Mouse (Mus musculus) intestine, embryonic 14.5 days (tissue): ENCODE measurements at regions not wholly inside any gene's neighbourhood (a gene's known extent, or its start where the extent isn't known, plus 50 kb on each side); places are given as distances from the start of the nearest gene placed in this dataset.

ENCODE experiments used
- ATAC-seq: fragments of 200-750 bp; cut with Nextera tagmentation; replicated peaks from 2 replicates; pipeline ENCODE4 v1.8.0; 2017; ENCODE audit warnings: low read depth, moderate number of reproducible peaks, moderate TSS enrichment, moderate library complexity; ENCODE audit not compliant: low FRiP score, low TSS enrichment
- DNase-seq: peaks from one replicate; pipeline ENCODE4 v3.0.0-alpha.2; 2018; ENCODE audit warnings: low spot score
- H3K27ac ChIP-seq: fragments of 300-500 bp; sonication (generic); 2 replicates; pipeline ENCODE4 v1.5.1; 2014; ENCODE audit warnings: low read depth, mild to moderate bottlenecking, control low read depth
- H3K27me3 ChIP-seq: fragments of 300-500 bp; sonication (generic); replicated peaks from 2 replicates; pipeline ENCODE4 v1.6.1; 2014; ENCODE audit warnings: low read length, control low read depth; ENCODE audit not compliant: control insufficient read depth, insufficient read depth
- H3K36me3 ChIP-seq: fragments of 300-500 bp; sonication (generic); 2 replicates; pipeline ENCODE4 v1.6.1; 2014; ENCODE audit warnings: low read length, control low read depth; ENCODE audit not compliant: control insufficient read depth, insufficient read depth
- H3K4me1 ChIP-seq: fragments of 300-500 bp; sonication (generic); replicated peaks from 2 replicates; pipeline ENCODE4 v1.6.1; 2014; ENCODE audit warnings: low read length, control low read depth, mixed read lengths; ENCODE audit not compliant: control insufficient read depth, insufficient read depth
- H3K4me2 ChIP-seq: fragments of 300-500 bp; sonication (generic); 2 replicates; pipeline ENCODE4 v1.6.1; 2014; ENCODE audit warnings: low read length
- H3K4me3 ChIP-seq: fragments of 300-500 bp; sonication (generic); 2 replicates; pipeline ENCODE4 v1.5.1; 2014; ENCODE audit warnings: low read depth, low read length, control low read depth, mixed read lengths
- H3K9ac ChIP-seq: fragments of 300-500 bp; sonication (generic); 2 replicates; pipeline ENCODE4 v1.6.1; 2014; ENCODE audit warnings: mild to moderate bottlenecking, low read length
- H3K9me3 ChIP-seq: fragments of 300-500 bp; sonication (generic); 2 replicates; pipeline ENCODE4 v1.6.1; 2016; ENCODE audit warnings: low read length, control low read depth; ENCODE audit not compliant: control insufficient read depth
- WGBS: fragments of 180-500 bp; shearing (Covaris S2); extraction: QIAGEN DNeasy Blood & Tissue Kit; methylation state at CpG from one replicate; pipeline ENCODE4 v1.1.7; 2014; 5-methylcytosine and 5-hydroxymethylcytosine counted together

GRCm38 (mm10) chr12:13009470-13009869, 67.8 kb upstream of the Mycn start:
- H3K27me3 ChIP-seq: no peaks in the 10 kb centered on the region

GRCm38 (mm10) chr12:13002703-13003102, 61.0 kb upstream of the Mycn start:
- no peak overlapping the region for H3K4me2 ChIP-seq
- ATAC-seq: no peak
- WGBS: 80% methylated on average over 3 of the region's 3 CpGs
- no peak overlapping the region for H3K9ac ChIP-seq
- H3K9me3 ChIP-seq: no peaks in the 10 kb centered on the region
- no peaks in the 10 kb centered on the region for H3K36me3 ChIP-seq
- H3K4me3 ChIP-seq: no peak overlapping the region
- no peak for DNase-seq
- no peaks in the 10 kb centered on the region for H3K4me1 ChIP-seq
- H3K27me3 ChIP-seq: no peaks in the 10 kb centered on the region
- no peak overlapping the region for H3K27ac ChIP-seq

More at GRCm38 (mm10) chr12:13009470-13009869, 67.8 kb upstream of the Mycn start:
- Histone ChIP-seq H3K9me3 (no peaks in the 10 kb centered on the region), H3K9ac (no peak overlapping the region), H3K4me2 (no peak overlapping the region), H3K4me1 (no peaks in the 10 kb centered on the region), H3K27ac (no peak overlapping the region), H3K4me3 (no peak overlapping the region), H3K36me3 (no peaks in the 10 kb centered on the region)
- DNase-seq: no peak
- ATAC-seq: no peak
- 37% methylated on average over 2 of the region's 2 CpGs for WGBS

- no peak overlapping the region for H3K9ac ChIP-seq
- ATAC-seq (no peak), DNase-seq (no peak)
- H3K4me2 ChIP-seq: no peak overlapping the region
- H3K4me1 ChIP-seq: no peaks in the 10 kb centered on the region
- H3K9me3 ChIP-seq: no peaks in the 10 kb centered on the region
- 89% methylated on average over 6 of the region's 6 CpGs for WGBS
- H3K27me3 ChIP-seq: no peaks in the 10 kb centered on the region
- H3K27ac ChIP-seq: no peak overlapping the region
- no peak overlapping the region for H3K4me3 ChIP-seq
- H3K36me3 ChIP-seq: no peaks in the 10 kb centered on the region
Observed at GRCm38 (mm10) chr12:13002069-13002590, 60.4 kb upstream of the Mycn start.

DNA sequence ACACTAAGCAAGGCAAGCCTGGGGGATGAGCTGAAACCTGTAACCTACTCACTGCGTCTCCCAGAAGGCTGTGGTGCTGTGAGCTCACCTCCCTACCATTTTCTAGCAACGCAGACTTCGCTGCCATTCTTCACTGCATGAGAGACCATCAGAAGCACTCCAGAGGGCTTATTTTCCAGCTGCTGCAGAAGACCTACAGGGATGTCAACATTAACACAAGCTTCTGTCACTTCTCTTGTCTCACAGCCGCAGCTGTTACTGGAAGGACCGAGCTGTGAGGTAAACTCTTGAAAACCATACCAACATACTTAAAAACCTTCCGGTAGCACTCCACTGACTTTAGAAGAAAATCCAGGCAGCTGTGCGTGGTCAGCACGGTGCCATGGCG, 54.3 kb upstream of the Mycn start:
- 0 out of 2 replicates have a peak overlapping the region, but pooled peaks have one; percentile 6 for H3K4me2 ChIP-seq
- H3K27ac ChIP-seq: peak overlapping the region; percentile 77
- H3K9ac ChIP-seq: no peak overlapping the region
- no peaks in the 10 kb centered on the region for H3K36me3 ChIP-seq
- H3K4me3 ChIP-seq: no peak overlapping the region
- ATAC-seq (no peak), DNase-seq (no peak)
- H3K9me3 ChIP-seq: no peaks in the 10 kb centered on the region
- peaks cover 21% of the 10 kb centered on the region for H3K4me1 ChIP-seq
- no peaks in the 10 kb centered on the region for H3K27me3 ChIP-seq
- 56% methylated on average over 9 of the region's 9 CpGs for WGBS

GRCm38 (mm10) chr12:12995061-12995973, 53.6 kb upstream of the Mycn start:
- ATAC-seq (peak; percentile 71; the same call in 1 of the 2 replicates), DNase-seq (peak; percentile 65)
- H3K27ac ChIP-seq: peak overlapping the region; percentile 77
- no peak overlapping the region for H3K4me3 ChIP-seq
- H3K4me2 ChIP-seq: 0 out of 2 replicates have a peak overlapping the region, but pooled peaks have one; percentile 6
- no peaks in the 10 kb centered on the region for H3K9me3 ChIP-seq
- H3K4me1 ChIP-seq: peaks cover 21% of the 10 kb centered on the region
- H3K36me3 ChIP-seq: no peaks in the 10 kb centered on the region
- H3K9ac ChIP-seq: no peak overlapping the region
- H3K27me3 ChIP-seq: no peaks in the 10 kb centered on the region
- WGBS: 50% methylated on average over 21 of the region's 21 CpGs

DNA sequence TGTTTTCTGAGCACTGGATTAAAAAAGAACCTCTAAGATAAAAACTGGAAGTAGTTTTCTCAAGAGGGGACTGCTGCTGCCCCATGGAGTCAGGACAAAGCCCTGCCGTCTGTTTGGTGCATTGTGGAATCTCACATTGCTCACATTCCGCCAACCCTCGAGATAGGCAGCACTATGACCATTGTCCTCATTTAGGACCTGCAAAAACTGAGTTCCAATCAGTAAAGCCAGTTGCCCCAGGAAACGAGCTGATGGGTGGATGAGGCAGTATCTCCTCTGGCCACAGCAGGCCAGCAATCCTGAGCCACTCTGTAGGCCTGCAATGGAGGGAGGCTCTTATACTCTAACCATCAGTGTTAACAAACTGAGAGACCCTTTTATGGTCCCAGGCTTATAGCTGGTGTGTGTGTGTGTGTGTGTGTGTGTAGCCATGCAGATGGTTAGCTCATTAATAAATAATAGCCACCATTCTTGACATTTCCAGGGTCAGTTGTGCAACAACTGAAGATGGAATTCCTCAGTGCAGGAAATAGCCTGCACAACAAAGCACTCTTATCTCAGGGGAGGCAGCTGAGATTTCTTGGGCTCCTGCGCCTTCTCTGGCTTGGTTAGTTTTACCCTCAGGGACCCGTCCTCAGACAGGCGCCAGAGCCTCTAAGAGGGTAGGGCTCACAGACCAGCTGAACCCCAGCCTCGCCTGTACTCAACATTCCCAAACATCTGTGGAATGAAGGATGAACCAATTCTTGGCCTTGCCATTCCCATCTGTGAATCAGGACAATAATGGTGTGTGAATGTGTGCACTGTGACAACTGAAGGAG, 52.4 kb upstream of the Mycn start:
- Histone ChIP-seq H3K9ac (no peak overlapping the region), H3K36me3 (no peaks in the 10 kb centered on the region), H3K27ac (no peak overlapping the region), H3K4me3 (no peak overlapping the region), H3K4me2 (no peak overlapping the region), H3K4me1 (peaks cover 21% of the 10 kb centered on the region), H3K27me3 (no peaks in the 10 kb centered on the region), H3K9me3 (no peaks in the 10 kb centered on the region)
- WGBS: 54% methylated on average over 8 of the region's 8 CpGs
- DNase-seq (no peak), ATAC-seq (no peak)
